Mouse (Mus musculus) lung, embryonic 14.5 days (tissue): Measurements from ENCODE around the gene Scyl3. TPM values are rescaled to one million over a fixed set of nuclear protein-coding genes. Genes with fewer than 3 reads are reported as not detected.
A peak's percentile ranks its signal among the peaks of the same experiment; 100 is the strongest.

Source experiments
- ATAC-seq: fragments of 200-750 bp; cut with Nextera tagmentation; 2 replicates; pipeline ENCODE4 v1.8.0; 2017; ENCODE audit warnings: mild to moderate bottlenecking, moderate TSS enrichment, moderate library complexity; ENCODE audit not compliant: insufficient read depth
- DNase-seq: peaks from one replicate; pipeline ENCODE4 v3.0.0-alpha.2; 2015
- H3K27ac ChIP-seq: fragments of 300-500 bp; sonication (generic); 2 replicates; pipeline ENCODE4 v1.5.1; 2014; ENCODE audit warnings: low read depth, mild to moderate bottlenecking, moderate library complexity
- H3K27me3 ChIP-seq: fragments of 300-500 bp; sonication (generic); 2 replicates; pipeline ENCODE4 v1.6.1; 2014; ENCODE audit warnings: low read length, control low read depth; ENCODE audit not compliant: insufficient read depth
- H3K36me3 ChIP-seq: fragments of 300-500 bp; sonication (generic); 2 replicates; pipeline ENCODE4 v1.6.1; 2014; ENCODE audit warnings: control low read depth; ENCODE audit not compliant: insufficient read depth
- H3K4me1 ChIP-seq: fragments of 300-500 bp; sonication (generic); 2 replicates; pipeline ENCODE4 v1.6.1; 2014; ENCODE audit warnings: antibody characterized with exemption, control low read depth; ENCODE audit not compliant: insufficient read depth
- H3K4me2 ChIP-seq: fragments of 300-500 bp; sonication (generic); 2 replicates; pipeline ENCODE4 v1.6.1; 2014; ENCODE audit warnings: mild to moderate bottlenecking
- H3K4me3 ChIP-seq: fragments of 300-500 bp; sonication (generic); 2 replicates; pipeline ENCODE4 v1.5.1; 2014; ENCODE audit warnings: low read depth, low read length
- H3K9ac ChIP-seq: fragments of 300-500 bp; sonication (generic); 2 replicates; pipeline ENCODE4 v1.6.1; 2014
- H3K9me3 ChIP-seq: fragments of 300-500 bp; sonication (generic); 2 replicates; pipeline ENCODE4 v1.6.1; 2016; ENCODE audit warnings: low read depth, low read length, control low read depth
- CTCF ChIP-seq: IDR thresholded peaks from 2 replicates; pipeline ENCODE4 v1.5.1; 2016; ENCODE audit warnings: antibody characterized with exemption, low read depth
- WGBS: fragments of 180-500 bp; shearing (Covaris S2); extraction: QIAGEN DNeasy Blood & Tissue Kit; methylation state at CpG from one replicate; pipeline ENCODE4 v1.1.7; 2014; 5-methylcytosine and 5-hydroxymethylcytosine counted together
- polyA plus RNA-seq: library from polyadenylated mRNA; unstranded; fragments of >200 nt; fragmentation: Nextera tagmentation; extraction: Ambion mirVana; gene quantifications from 2 replicates; pipeline ENCODE4 v1.2.1, GENCODE M21; 2014

The Scyl3 gene
- polyA plus RNA-seq, 1 experiment from 2014 or later: 19.8 TPM

DNA sequence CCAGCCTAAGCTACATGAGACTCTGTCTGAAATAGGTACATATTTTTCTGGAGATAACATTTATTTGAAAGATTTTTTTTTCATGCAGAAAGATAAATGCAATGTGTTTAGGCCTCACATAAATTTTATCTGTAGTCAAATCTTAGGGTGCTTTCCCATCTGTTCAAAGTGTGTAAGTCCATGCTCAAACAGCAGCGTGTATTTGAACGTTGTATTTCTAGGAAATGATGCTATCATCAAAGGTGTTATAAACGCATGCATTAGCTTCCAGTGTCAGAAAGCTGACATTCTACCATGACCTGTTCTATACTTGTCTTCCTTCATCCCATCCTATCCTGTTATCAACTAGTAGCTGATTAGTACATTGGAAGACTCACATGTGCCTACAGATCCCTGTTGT lies 25.5 kb upstream of the Scyl3 start:
- DNase-seq (no peak), ATAC-seq (no peak)
- 62% methylated on average over 3 of the region's 3 CpGs for WGBS
- peaks cover 8% of the 10 kb centered on the region; the same call in 1 of the 2 replicates for H3K4me1 ChIP-seq
- no peaks in the 10 kb centered on the region for H3K36me3 ChIP-seq
- no peak overlapping the region for H3K27ac ChIP-seq
- H3K4me3 ChIP-seq: no peak overlapping the region
- no peak overlapping the region for H3K9ac ChIP-seq
- no peaks in the 10 kb centered on the region for H3K9me3 ChIP-seq
- H3K4me2 ChIP-seq: no peak overlapping the region
- no peak for TF ChIP-seq CTCF
- H3K27me3 ChIP-seq: no peaks in the 10 kb centered on the region

DNA sequence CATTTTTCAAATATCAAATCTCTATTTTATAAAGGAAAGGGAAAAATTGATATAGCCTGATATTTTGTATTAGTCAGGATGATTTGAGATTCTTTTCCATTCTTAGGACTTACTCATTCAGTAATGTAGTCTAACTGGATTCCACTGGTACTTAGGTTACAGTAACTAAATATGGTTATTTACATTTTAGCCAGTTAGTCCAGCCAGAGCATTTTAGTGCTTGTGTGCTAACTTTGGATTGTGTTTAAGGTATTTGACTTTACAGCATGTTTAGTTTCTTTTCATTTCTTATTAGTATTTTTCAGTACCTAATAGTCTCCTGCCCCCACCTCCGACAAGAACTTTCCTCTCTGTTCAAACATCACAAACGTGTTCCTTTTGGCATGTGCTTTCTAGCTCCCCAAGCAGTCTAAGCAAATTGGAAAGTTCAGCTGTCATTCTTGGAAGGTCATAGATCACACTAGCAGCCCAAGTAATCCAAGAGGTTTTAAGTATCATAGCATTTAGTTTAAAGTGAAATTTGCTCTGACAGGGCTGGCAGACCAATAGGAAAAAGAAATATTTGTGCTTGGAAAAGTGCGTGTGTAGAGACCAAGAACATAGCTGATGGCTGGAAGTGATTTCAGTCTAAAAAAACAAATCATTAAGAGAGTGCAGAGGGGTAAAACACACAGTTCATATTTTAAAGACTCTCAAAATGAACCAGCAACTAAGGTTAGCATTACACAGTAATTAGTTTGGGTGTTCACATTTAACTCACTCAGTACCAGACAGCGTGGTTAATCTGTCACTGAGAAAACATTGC lies 21.7 kb upstream of the Scyl3 start:
- no peak for TF ChIP-seq CTCF
- peaks cover 8% of the 10 kb centered on the region; the same call in 1 of the 2 replicates for H3K4me1 ChIP-seq
- no peak overlapping the region for H3K4me2 ChIP-seq
- H3K36me3 ChIP-seq: no peaks in the 10 kb centered on the region
- ATAC-seq: peak; percentile 55; the same call in 1 of the 2 replicates
- 27% methylated on average over 4 of the region's 4 CpGs for WGBS
- peak overlapping the region; percentile 72; the same call in 1 of the 2 replicates for H3K27ac ChIP-seq
- no peaks in the 10 kb centered on the region for H3K9me3 ChIP-seq
- peak; percentile 36 for DNase-seq
- H3K9ac ChIP-seq: no peak overlapping the region
- H3K4me3 ChIP-seq: no peak overlapping the region
- H3K27me3 ChIP-seq: no peaks in the 10 kb centered on the region

DNA sequence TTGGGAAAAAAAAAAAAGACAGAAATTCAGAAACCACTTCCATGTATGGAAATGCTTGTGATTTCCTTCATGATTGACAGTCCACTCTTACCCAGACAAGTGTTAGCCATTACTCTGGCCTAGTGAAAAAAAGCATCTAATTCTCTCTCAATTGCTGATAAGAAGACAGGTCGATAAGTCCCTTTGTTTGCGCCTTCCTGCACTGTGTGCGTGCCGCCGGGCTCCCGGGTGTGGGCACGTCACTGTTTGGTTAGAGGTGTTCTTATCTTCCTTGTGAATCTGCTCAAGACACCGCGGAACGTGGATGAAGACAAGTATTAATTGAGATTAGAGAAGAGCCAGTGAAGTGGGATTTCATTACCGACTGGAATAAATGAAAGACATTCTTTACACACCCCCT lies 20.5 kb upstream of the Scyl3 start:
- peaks cover 8% of the 10 kb centered on the region; the same call in 1 of the 2 replicates for H3K4me1 ChIP-seq
- WGBS: 31% methylated on average over 11 of the region's 11 CpGs

DNA sequence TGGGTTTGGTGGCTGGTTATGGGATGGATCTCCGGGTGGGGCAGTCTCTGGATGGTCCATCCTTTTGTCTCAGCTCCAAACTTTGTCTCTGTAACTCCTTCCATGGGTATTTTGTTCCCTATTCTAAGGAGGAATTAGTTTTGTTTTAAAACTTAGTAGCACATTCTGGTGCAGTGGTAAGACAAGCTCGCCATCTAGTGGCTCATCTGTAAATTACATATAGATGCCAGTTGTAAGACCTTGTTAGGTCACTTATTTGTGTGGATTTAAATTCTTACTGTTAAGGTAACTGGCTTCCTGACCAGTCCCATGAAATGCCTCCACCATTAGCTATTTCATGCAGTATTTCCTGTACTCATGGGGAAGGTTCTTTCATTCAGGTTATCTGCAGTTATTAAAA lies 18.6 kb upstream of the Scyl3 start:
- no peak overlapping the region for H3K4me2 ChIP-seq
- H3K4me1 ChIP-seq: peaks cover 8% of the 10 kb centered on the region; the same call in 1 of the 2 replicates
- H3K4me3 ChIP-seq: no peak overlapping the region
- no peaks in the 10 kb centered on the region for H3K36me3 ChIP-seq
- H3K9ac ChIP-seq: no peak overlapping the region
- ATAC-seq: peak; percentile 51; the same call in 1 of the 2 replicates
- no peaks in the 10 kb centered on the region for H3K9me3 ChIP-seq
- peak; percentile 91 for DNase-seq
- WGBS: 0% methylated on average over 2 of the region's 2 CpGs
- H3K27me3 ChIP-seq: no peaks in the 10 kb centered on the region
- H3K27ac ChIP-seq: no peak overlapping the region
- peak; percentile 82 for TF ChIP-seq CTCF

More for the DNA sequence above, 20.5 kb upstream of the Scyl3 start:
- no peak for TF ChIP-seq CTCF
- Histone ChIP-seq H3K4me3 (no peak overlapping the region), H3K9ac (no peak overlapping the region), H3K27me3 (no peaks in the 10 kb centered on the region), H3K36me3 (no peaks in the 10 kb centered on the region), H3K9me3 (no peaks in the 10 kb centered on the region), H3K27ac (no peak overlapping the region), H3K4me2 (no peak overlapping the region)
- DNase-seq: no peak
- ATAC-seq: no peak; the same call in 1 of the 2 replicates

DNA sequence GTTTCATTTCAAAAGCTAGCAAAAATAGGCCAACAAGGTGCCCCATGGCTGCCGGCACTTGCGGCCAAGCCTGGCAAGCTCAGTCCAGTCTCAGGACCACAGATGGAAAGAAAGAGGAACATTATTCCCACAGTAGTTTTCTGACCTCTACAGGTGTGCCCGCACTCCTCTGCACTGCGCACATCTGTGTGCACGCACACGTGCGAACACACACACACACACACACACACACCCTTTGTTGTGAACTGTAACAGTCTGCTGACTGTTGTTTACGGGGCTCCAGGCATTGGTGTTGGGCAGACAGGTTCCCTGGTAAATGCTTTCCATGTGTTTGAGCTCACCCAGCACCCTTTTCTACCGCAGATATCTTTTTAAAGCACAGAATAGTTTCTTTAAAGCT lies 18.1 kb upstream of the Scyl3 start:
- Histone ChIP-seq H3K9me3 (no peaks in the 10 kb centered on the region), H3K4me1 (peaks cover 8% of the 10 kb centered on the region; the same call in 1 of the 2 replicates), H3K4me3 (no peak overlapping the region), H3K27me3 (no peaks in the 10 kb centered on the region), H3K27ac (no peak overlapping the region), H3K36me3 (no peaks in the 10 kb centered on the region), H3K9ac (no peak overlapping the region), H3K4me2 (no peak overlapping the region)
- no peak for TF ChIP-seq CTCF
- 92% methylated on average over 9 of the region's 9 CpGs for WGBS
- no peak for ATAC-seq
- DNase-seq: no peak

DNA sequence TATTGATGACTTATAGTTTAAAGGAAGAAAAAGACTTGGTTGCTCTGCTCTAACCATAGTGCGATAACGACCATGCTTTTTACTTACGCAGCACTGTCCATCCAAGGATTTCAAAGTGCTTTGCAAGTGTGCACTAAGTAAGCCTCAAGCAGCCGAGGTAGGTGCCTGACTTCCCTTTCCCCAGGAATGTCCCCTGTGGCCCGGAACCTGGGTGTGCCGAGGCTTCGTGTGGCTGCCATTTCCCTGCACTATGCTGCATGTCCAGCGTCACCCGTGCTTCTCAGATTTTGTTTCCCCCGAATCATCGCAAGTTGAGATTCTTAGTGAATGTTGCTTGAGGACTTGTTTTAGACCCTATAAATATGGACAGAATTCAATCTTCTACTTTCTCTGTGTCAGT lies 16.9 kb upstream of the Scyl3 start:
- no peak for DNase-seq
- no peak overlapping the region for H3K4me3 ChIP-seq
- ATAC-seq: no peak

DNA sequence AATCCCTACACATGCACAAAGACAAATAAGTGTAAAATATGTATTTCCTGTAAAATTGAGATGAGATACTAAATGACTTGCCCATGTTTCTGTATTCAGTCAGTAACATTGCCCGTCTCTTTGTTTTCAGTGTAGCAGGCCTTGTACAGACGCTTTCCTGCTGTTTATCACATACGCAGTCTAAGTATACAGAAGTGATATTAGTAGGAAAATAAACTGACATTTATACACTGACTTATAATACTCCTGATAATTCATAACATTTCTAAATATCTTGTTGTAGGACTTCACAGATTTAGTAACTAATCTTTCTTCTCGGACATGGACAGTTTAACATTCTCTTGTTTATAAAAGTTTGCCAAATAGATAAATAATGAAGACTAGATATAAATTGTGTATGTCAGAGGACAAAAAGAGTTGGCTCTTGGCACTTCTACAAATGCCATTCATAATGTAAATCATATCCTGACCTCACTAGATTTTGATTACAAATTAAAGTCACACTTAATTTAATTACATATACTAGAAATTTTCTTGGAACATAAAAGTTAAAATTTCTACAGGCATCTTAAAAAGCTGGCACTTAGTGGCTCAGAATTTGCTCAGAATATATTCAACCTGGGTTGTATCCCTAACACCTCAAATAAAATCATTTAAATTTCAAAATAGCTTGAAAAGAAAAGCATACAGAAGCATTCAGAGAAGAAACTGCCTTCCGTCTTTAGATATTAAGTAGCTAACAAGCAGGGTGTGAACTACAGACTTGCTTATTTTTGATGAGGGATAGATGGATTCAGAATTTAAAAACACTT lies 11.3 kb upstream of the Scyl3 start:
- Histone ChIP-seq H3K36me3 (no peaks in the 10 kb centered on the region; the same call in 1 of the 2 replicates), H3K9ac (no peak overlapping the region), H3K27me3 (no peaks in the 10 kb centered on the region), H3K27ac (no peak overlapping the region), H3K4me3 (no peak overlapping the region), H3K4me2 (no peak overlapping the region), H3K9me3 (no peaks in the 10 kb centered on the region; the same call in 1 of the 2 replicates), H3K4me1 (no peaks in the 10 kb centered on the region)
- peak; percentile 86 for DNase-seq
- peak; percentile 91 for ATAC-seq
- TF ChIP-seq CTCF: no peak
- 47% methylated on average over 5 of the region's 5 CpGs for WGBS

More for the DNA sequence above, 16.9 kb upstream of the Scyl3 start:
- no peaks in the 10 kb centered on the region for H3K9me3 ChIP-seq
- H3K4me2 ChIP-seq: no peak overlapping the region
- H3K36me3 ChIP-seq: no peaks in the 10 kb centered on the region; the same call in 1 of the 2 replicates
- H3K27ac ChIP-seq: no peak overlapping the region
- H3K9ac ChIP-seq: no peak overlapping the region
- no peaks in the 10 kb centered on the region for H3K27me3 ChIP-seq
- no peak for TF ChIP-seq CTCF
- H3K4me1 ChIP-seq: peaks cover 8% of the 10 kb centered on the region; the same call in 1 of the 2 replicates
- 89% methylated on average over 11 of the region's 11 CpGs for WGBS
